Mouse (Mus musculus) hindbrain, postnatal 0 days (tissue): ENCODE measurements at regions not wholly inside any gene's neighbourhood (a gene's known extent, or its start where the extent isn't known, plus 50 kb on each side); places are given as distances from the start of the nearest gene placed in this dataset.

Experiments used
- ATAC-seq: fragments of 200-750 bp; cut with Nextera tagmentation; 2 replicates; pipeline ENCODE4 v1.8.0; 2017; ENCODE audit warnings: mild to moderate bottlenecking, moderate TSS enrichment, moderate library complexity
- DNase-seq: peaks from one replicate; pipeline ENCODE4 v3.0.0-alpha.2; 2015; ENCODE audit warnings: low spot score
- H3K27ac ChIP-seq: fragments of 300-500 bp; sonication (generic); 2 replicates; pipeline ENCODE4 v1.5.1; 2014; ENCODE audit warnings: mild to moderate bottlenecking
- H3K27me3 ChIP-seq: fragments of 300-500 bp; sonication (generic); 2 replicates; pipeline ENCODE4 v1.6.1; 2014; ENCODE audit warnings: low read length, mixed read lengths; ENCODE audit not compliant: insufficient read depth
- H3K36me3 ChIP-seq: fragments of 300-500 bp; sonication (generic); 2 replicates; pipeline ENCODE4 v1.6.1; 2014; ENCODE audit warnings: low read length, mixed read lengths; ENCODE audit not compliant: insufficient read depth
- H3K4me1 ChIP-seq: fragments of 300-500 bp; sonication (generic); 2 replicates; pipeline ENCODE4 v1.6.1; 2014; ENCODE audit warnings: antibody characterized with exemption, low read length, mixed read lengths; ENCODE audit not compliant: insufficient read depth
- H3K4me2 ChIP-seq: fragments of 300-500 bp; sonication (generic); 2 replicates; pipeline ENCODE4 v1.6.1; 2014; ENCODE audit warnings: low read depth, mild to moderate bottlenecking, low read length, moderate library complexity, mixed read lengths
- H3K4me3 ChIP-seq: fragments of 300-500 bp; sonication (generic); 2 replicates; pipeline ENCODE4 v1.5.1; 2014; ENCODE audit warnings: low read length
- H3K9ac ChIP-seq: fragments of 300-500 bp; sonication (generic); replicated peaks from 2 replicates; pipeline ENCODE4 v1.6.1; 2014; ENCODE audit warnings: mild to moderate bottlenecking, low read length, moderate library complexity, mixed read lengths
- H3K9me3 ChIP-seq: fragments of 300-500 bp; sonication (generic); 2 replicates; pipeline ENCODE4 v1.6.1; 2016; ENCODE audit warnings: low read length, mixed read lengths
- CTCF ChIP-seq: IDR thresholded peaks from 2 replicates; pipeline ENCODE4 v1.5.1; 2016; ENCODE audit warnings: antibody characterized with exemption, control low read depth, low read depth
- WGBS: fragments of 180-500 bp; shearing (Covaris S2); extraction: QIAGEN DNeasy Blood & Tissue Kit; methylation state at CpG from one replicate; pipeline ENCODE4 v1.1.7; 2014; 5-methylcytosine and 5-hydroxymethylcytosine counted together

DNA sequence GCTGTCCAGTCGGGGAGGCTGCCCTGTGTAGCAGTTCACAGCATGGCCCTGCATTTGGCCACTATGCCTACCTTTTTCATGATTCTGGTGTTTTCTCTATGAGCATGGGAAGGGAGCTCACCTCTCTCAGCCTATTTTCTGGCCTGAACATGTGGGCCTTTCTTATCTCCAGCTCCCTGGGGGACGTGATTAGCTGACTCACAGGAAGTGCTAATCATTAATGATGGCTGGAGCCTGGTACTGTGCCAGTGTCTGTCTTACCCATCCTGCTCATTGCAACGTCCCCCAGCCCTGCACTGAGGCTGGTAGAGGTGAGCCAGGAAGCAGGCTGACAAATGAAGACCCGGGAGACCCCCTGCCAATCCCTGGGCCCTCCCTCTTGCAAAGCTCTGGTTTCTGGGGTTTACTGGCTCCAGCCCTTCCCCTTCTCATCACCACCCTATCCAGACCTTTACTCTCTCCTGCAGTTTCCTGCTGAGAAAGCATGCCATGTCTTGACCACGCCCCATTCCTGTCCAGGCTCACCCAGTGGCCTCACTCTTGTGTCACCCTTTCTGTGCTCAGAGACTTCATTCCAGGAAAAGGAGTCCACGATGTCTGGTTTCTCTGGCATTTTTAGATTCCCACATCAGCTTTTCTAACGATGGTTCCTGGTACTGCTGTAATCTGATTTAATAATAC, 219.8 kb downstream of the Tex36 start:
- DNase-seq (no peak), ATAC-seq (no peak)
- H3K9ac ChIP-seq: no peak overlapping the region
- no peaks in the 10 kb centered on the region for H3K27me3 ChIP-seq
- no peak for TF ChIP-seq CTCF
- 63% methylated on average over 7 of the region's 7 CpGs for WGBS
- H3K4me2 ChIP-seq: no peak overlapping the region
- H3K4me3 ChIP-seq: no peak overlapping the region
- H3K4me1 ChIP-seq: no peaks in the 10 kb centered on the region
- H3K36me3 ChIP-seq: no peaks in the 10 kb centered on the region
- no peaks in the 10 kb centered on the region for H3K9me3 ChIP-seq
- H3K27ac ChIP-seq: no peak overlapping the region

- DNase-seq: no peak
- no peak overlapping the region for H3K4me3 ChIP-seq
- no peak overlapping the region for H3K9ac ChIP-seq
- TF ChIP-seq CTCF: no peak
- no peaks in the 10 kb centered on the region for H3K9me3 ChIP-seq
- H3K4me1 ChIP-seq: no peaks in the 10 kb centered on the region
- ATAC-seq: no peak
- H3K36me3 ChIP-seq: no peaks in the 10 kb centered on the region
- H3K27ac ChIP-seq: no peak overlapping the region
- no peak overlapping the region for H3K4me2 ChIP-seq
- H3K27me3 ChIP-seq: no peaks in the 10 kb centered on the region
- WGBS: 81% methylated on average over 1 of the region's 1 CpGs
Measured at GRCm38 (mm10) chr7:133379373-133379772, 222.6 kb downstream of the Tex36 start.

GRCm38 (mm10) chr7:133378338-133378737, 223.6 kb downstream of the Tex36 start:
- Histone ChIP-seq H3K27me3 (no peaks in the 10 kb centered on the region), H3K9ac (no peak overlapping the region), H3K4me2 (no peak overlapping the region), H3K4me3 (no peak overlapping the region), H3K27ac (no peak overlapping the region), H3K9me3 (no peaks in the 10 kb centered on the region), H3K36me3 (no peaks in the 10 kb centered on the region), H3K4me1 (no peaks in the 10 kb centered on the region)
- no peak for TF ChIP-seq CTCF
- 85% methylated on average over 5 of the region's 5 CpGs for WGBS
- no peak for ATAC-seq
- no peak for DNase-seq

DNA sequence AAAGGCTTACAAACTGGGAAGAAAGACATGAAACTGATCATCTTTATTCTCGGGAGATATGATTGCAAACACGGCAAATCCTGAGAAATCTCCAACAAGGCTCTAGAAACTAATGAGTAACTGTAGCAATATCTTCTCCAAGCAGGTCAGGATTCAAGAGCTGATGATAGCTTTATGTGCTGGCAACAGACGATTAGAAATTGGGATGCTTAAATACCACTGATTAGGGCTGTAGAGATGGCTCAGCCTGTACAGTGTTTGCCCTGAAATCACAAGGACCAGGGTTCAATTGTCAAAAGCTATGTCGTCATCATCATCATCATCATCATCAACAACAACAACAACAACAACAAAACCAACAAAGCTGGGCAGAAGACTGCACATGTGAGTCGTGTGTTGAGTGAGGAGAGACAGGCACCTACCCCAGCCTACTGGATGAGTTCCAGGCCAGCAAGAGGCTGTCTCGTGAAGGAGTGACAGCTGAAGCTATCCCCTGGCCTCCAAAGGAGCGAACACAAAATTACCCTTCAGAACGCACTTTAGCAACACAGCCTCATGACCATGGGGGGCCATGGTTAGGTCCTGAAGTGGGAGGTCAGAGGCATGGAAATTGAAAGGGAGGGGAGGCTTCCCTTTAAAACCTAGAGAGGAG, 225.0 kb downstream of the Tex36 start:
- DNase-seq (no peak), ATAC-seq (no peak)
- Histone ChIP-seq H3K4me1 (no peaks in the 10 kb centered on the region), H3K4me3 (no peak overlapping the region), H3K27ac (no peak overlapping the region), H3K4me2 (no peak overlapping the region), H3K36me3 (no peaks in the 10 kb centered on the region), H3K9ac (no peak overlapping the region), H3K9me3 (no peaks in the 10 kb centered on the region), H3K27me3 (no peaks in the 10 kb centered on the region)
- 56% methylated on average over 8 of the region's 8 CpGs for WGBS
- no peak for TF ChIP-seq CTCF

DNA sequence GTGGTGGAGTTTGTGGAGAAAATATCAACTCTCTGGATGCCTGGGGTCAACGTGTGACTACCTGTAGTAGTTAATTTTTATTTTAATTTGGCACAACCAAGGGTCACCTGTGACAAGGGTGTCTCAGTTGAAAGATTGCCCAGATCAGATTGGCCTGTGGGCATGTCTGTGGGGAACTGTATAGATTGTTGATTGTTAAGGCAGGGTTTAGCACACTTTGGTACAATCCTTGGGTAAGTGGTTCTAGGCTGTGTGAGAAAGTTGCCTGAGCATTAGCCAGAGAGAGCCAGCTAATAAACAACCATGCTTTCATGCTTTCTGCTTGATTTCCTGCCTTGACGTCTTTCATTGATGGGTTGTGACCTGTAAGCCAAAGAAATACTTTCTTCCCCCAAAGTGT, 229.3 kb downstream of the Tex36 start:
- Histone ChIP-seq H3K27ac (no peak overlapping the region), H3K4me1 (no peaks in the 10 kb centered on the region), H3K4me2 (no peak overlapping the region), H3K4me3 (no peak overlapping the region), H3K9ac (no peak overlapping the region), H3K9me3 (no peaks in the 10 kb centered on the region), H3K36me3 (no peaks in the 10 kb centered on the region), H3K27me3 (no peaks in the 10 kb centered on the region)
- TF ChIP-seq CTCF: no peak
- no peak for DNase-seq
- ATAC-seq: no peak
- 55% methylated on average over 2 of the region's 2 CpGs for WGBS

DNA sequence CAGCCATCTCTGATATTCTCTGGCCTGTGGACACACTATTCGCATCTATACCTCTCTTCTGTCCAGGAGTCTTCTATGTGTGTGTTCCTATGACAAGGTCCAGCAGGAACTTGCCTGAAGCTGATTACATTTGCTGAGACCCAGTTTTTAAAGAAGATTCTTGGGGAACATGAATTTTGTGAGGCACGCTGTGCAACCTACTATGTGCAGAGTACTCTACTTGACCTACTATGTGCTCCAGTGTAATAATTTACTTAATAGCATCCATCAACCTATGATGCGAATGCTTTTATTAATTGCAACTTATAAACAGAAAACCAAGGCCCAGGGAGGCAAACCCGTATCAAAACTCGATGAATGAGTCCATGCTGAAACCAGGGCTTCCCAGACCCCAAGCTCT, 231.4 kb downstream of the Tex36 start:
- whole genome bisulfite sequencing: 93% methylated on average over 5 of the region's 5 CpGs
- no peak for ATAC-seq
- Histone ChIP-seq H3K4me2 (no peak overlapping the region), H3K9me3 (no peaks in the 10 kb centered on the region), H3K27me3 (no peaks in the 10 kb centered on the region), H3K36me3 (no peaks in the 10 kb centered on the region), H3K4me3 (no peak overlapping the region), H3K9ac (no peak overlapping the region), H3K27ac (no peak overlapping the region), H3K4me1 (no peaks in the 10 kb centered on the region)
- no peak for DNase-seq
- no peak for TF ChIP-seq CTCF

- peak; percentile 35 for DNase-seq
- no peak overlapping the region for H3K27ac ChIP-seq
Measured at GRCm38 (mm10) chr7:133364601-133365000, 237.4 kb downstream of the Tex36 start.

More at GRCm38 (mm10) chr7:133364601-133365000, 237.4 kb downstream of the Tex36 start:
- no peak for TF ChIP-seq CTCF
- no peaks in the 10 kb centered on the region for H3K27me3 ChIP-seq
- 19% methylated on average over 4 of the region's 4 CpGs for WGBS
- no peak overlapping the region for H3K4me3 ChIP-seq
- no peak overlapping the region for H3K9ac ChIP-seq
- no peaks in the 10 kb centered on the region for H3K9me3 ChIP-seq
- H3K4me2 ChIP-seq: no peak overlapping the region
- 0 out of 2 replicates have a peak, but pooled peaks have one; percentile 18 for ATAC-seq
- no peaks in the 10 kb centered on the region for H3K36me3 ChIP-seq
- H3K4me1 ChIP-seq: no peaks in the 10 kb centered on the region
